Mouse (Mus musculus) neural tube, embryonic 11.5 days (tissue): ENCODE measurements around the gene AC124108.1. TPM values are rescaled to one million over a fixed set of nuclear protein-coding genes. Genes with fewer than 3 reads are reported as not detected.

Experiments
- ATAC-seq: fragments of 200-750 bp; cut with Nextera tagmentation; 2 replicates; pipeline ENCODE4 v1.8.0; 2017; ENCODE audit warnings: moderate number of reproducible peaks, mild to moderate bottlenecking, moderate TSS enrichment, moderate library complexity; ENCODE audit not compliant: insufficient read depth, low FRiP score, low TSS enrichment
- DNase-seq: peaks from one replicate; pipeline ENCODE4 v3.0.0-alpha.2; 2015; ENCODE audit warnings: low spot score
- H3K27ac ChIP-seq: fragments of 300-500 bp; sonication (generic); 2 replicates; pipeline ENCODE4 v1.5.1; 2014; ENCODE audit warnings: low read depth, mild to moderate bottlenecking, low read length
- H3K27me3 ChIP-seq: fragments of 300-500 bp; sonication (generic); 2 replicates; pipeline ENCODE4 v1.6.1; 2014; ENCODE audit warnings: mild to moderate bottlenecking, low read length, mixed read lengths; ENCODE audit not compliant: control insufficient read depth, insufficient read depth
- H3K36me3 ChIP-seq: fragments of 300-500 bp; sonication (generic); 2 replicates; pipeline ENCODE4 v1.6.1; 2014; ENCODE audit warnings: mild to moderate bottlenecking, low read length, moderate library complexity, mixed read lengths; ENCODE audit not compliant: control insufficient read depth, insufficient read depth
- H3K4me1 ChIP-seq: fragments of 300-500 bp; sonication (generic); 2 replicates; pipeline ENCODE4 v1.6.1; 2014; ENCODE audit warnings: low read length, mixed read lengths; ENCODE audit not compliant: control insufficient read depth, insufficient read depth
- H3K4me2 ChIP-seq: fragments of 300-500 bp; sonication (generic); 2 replicates; pipeline ENCODE4 v1.6.1; 2014; ENCODE audit warnings: low read depth, mild to moderate bottlenecking, moderate library complexity
- H3K4me3 ChIP-seq: fragments of 300-500 bp; sonication (generic); 2 replicates; pipeline ENCODE4 v1.5.1; 2014; ENCODE audit warnings: low read depth, low read length
- H3K9ac ChIP-seq: fragments of 300-500 bp; sonication (generic); 2 replicates; pipeline ENCODE4 v1.6.1; 2014; ENCODE audit warnings: mild to moderate bottlenecking, low read length
- H3K9me3 ChIP-seq: fragments of 300-500 bp; sonication (generic); 2 replicates; pipeline ENCODE4 v1.6.1; 2016; ENCODE audit warnings: low read length; ENCODE audit not compliant: control insufficient read depth
- WGBS: fragments of 180-500 bp; shearing (Covaris S2); extraction: QIAGEN DNeasy Blood & Tissue Kit; methylation state at CpG from one replicate; pipeline ENCODE4 v1.1.7; 2014; 5-methylcytosine and 5-hydroxymethylcytosine counted together
- polyA plus RNA-seq: library from polyadenylated mRNA; unstranded; fragments of >200 nt; fragmentation: Nextera tagmentation; extraction: Ambion mirVana; gene quantifications from 2 replicates; pipeline ENCODE4 v1.2.1, GENCODE M21; 2014

Gene AC124108.1
- polyA plus RNA-seq, 1 experiment from 2014 or later, result 2.2 TPM

- Histone ChIP-seq H3K9ac (no peak overlapping the region), H3K4me3 (no peak overlapping the region), H3K27ac (no peak overlapping the region), H3K4me1 (no peaks in the 10 kb centered on the region), H3K27me3 (no peaks in the 10 kb centered on the region), H3K9me3 (no peaks in the 10 kb centered on the region), H3K36me3 (no peaks in the 10 kb centered on the region), H3K4me2 (no peak overlapping the region)
- DNase-seq (no peak), ATAC-seq (no peak)
- WGBS, result 26% methylated on average over 7 of the region's 7 CpGs
Observed at GRCm38 (mm10) chr1:132231470-132232274, 40.4 kb downstream of the AC124108.1 start.

GRCm38 (mm10) chr1:132233566-132233965, 42.3 kb downstream of the AC124108.1 start:
- no peaks in the 10 kb centered on the region for H3K27me3 ChIP-seq
- no peak overlapping the region for H3K9ac ChIP-seq
- ATAC-seq (no peak), DNase-seq (peak; percentile 65)
- 24% methylated on average over 12 of the region's 12 CpGs for WGBS
- H3K4me1 ChIP-seq, result no peaks in the 10 kb centered on the region
- no peak overlapping the region for H3K27ac ChIP-seq
- no peaks in the 10 kb centered on the region for H3K36me3 ChIP-seq
- H3K4me2 ChIP-seq, result no peak overlapping the region
- H3K4me3 ChIP-seq, result no peak overlapping the region
- H3K9me3 ChIP-seq, result no peaks in the 10 kb centered on the region

GRCm38 (mm10) chr1:132234757-132235273, 43.6 kb downstream of the AC124108.1 start:
- DNase-seq, result no peak
- H3K4me3 ChIP-seq, result no peak overlapping the region
- no peaks in the 10 kb centered on the region for H3K27me3 ChIP-seq
- H3K4me2 ChIP-seq, result no peak overlapping the region
- no peaks in the 10 kb centered on the region for H3K4me1 ChIP-seq
- H3K9ac ChIP-seq, result no peak overlapping the region
- 52% methylated on average over 9 of the region's 9 CpGs for WGBS
- no peak overlapping the region for H3K27ac ChIP-seq
- H3K36me3 ChIP-seq, result no peaks in the 10 kb centered on the region
- ATAC-seq, result no peak
- no peaks in the 10 kb centered on the region for H3K9me3 ChIP-seq

GRCm38 (mm10) chr1:132237585-132238159, 46.4 kb downstream of the AC124108.1 start:
- no peaks in the 10 kb centered on the region for H3K4me1 ChIP-seq
- WGBS, result 23% methylated on average over 6 of the region's 6 CpGs
- H3K4me2 ChIP-seq, result no peak overlapping the region
- no peaks in the 10 kb centered on the region for H3K36me3 ChIP-seq
- no peaks in the 10 kb centered on the region for H3K9me3 ChIP-seq
- H3K27me3 ChIP-seq, result no peaks in the 10 kb centered on the region
- no peak overlapping the region for H3K27ac ChIP-seq
- peak; percentile 72 for DNase-seq
- no peak for ATAC-seq
- H3K9ac ChIP-seq, result no peak overlapping the region
- no peak overlapping the region for H3K4me3 ChIP-seq

- no peak for ATAC-seq
Observed at GRCm38 (mm10) chr1:132245010-132245409, 53.8 kb downstream of the AC124108.1 start.

GRCm38 (mm10) chr1:132246137-132246536, 54.9 kb downstream of the AC124108.1 start:
- Histone ChIP-seq H3K9me3 (no peaks in the 10 kb centered on the region), H3K36me3 (no peaks in the 10 kb centered on the region), H3K4me2 (no peak overlapping the region), H3K27me3 (no peaks in the 10 kb centered on the region), H3K4me1 (no peaks in the 10 kb centered on the region), H3K4me3 (no peak overlapping the region), H3K27ac (no peak overlapping the region), H3K9ac (no peak overlapping the region)
- 66% methylated on average over 6 of the region's 6 CpGs for WGBS
- no peak for DNase-seq
- no peak for ATAC-seq

More at GRCm38 (mm10) chr1:132245010-132245409, 53.8 kb downstream of the AC124108.1 start:
- Histone ChIP-seq H3K36me3 (no peaks in the 10 kb centered on the region), H3K4me3 (no peak overlapping the region), H3K9ac (no peak overlapping the region), H3K27me3 (no peaks in the 10 kb centered on the region), H3K4me1 (no peaks in the 10 kb centered on the region), H3K4me2 (no peak overlapping the region), H3K9me3 (no peaks in the 10 kb centered on the region), H3K27ac (no peak overlapping the region)
- WGBS, result 79% methylated on average over 5 of the region's 5 CpGs
- no peak for DNase-seq

- ATAC-seq, result no peak
- no peaks in the 10 kb centered on the region for H3K36me3 ChIP-seq
- WGBS, result 86% methylated on average over 4 of the region's 4 CpGs
- DNase-seq, result no peak
- H3K4me3 ChIP-seq, result no peak overlapping the region
- H3K9ac ChIP-seq, result no peak overlapping the region
- no peaks in the 10 kb centered on the region for H3K4me1 ChIP-seq
- H3K9me3 ChIP-seq, result no peaks in the 10 kb centered on the region
- H3K27ac ChIP-seq, result no peak overlapping the region
- no peak overlapping the region for H3K4me2 ChIP-seq
- H3K27me3 ChIP-seq, result no peaks in the 10 kb centered on the region
Observed at GRCm38 (mm10) chr1:132246641-132247040, 55.4 kb downstream of the AC124108.1 start.

- H3K4me1 ChIP-seq, result no peaks in the 10 kb centered on the region
- no peak overlapping the region for H3K4me3 ChIP-seq
- ATAC-seq (no peak), DNase-seq (no peak)
- H3K27ac ChIP-seq, result no peak overlapping the region
- no peaks in the 10 kb centered on the region for H3K27me3 ChIP-seq
- H3K4me2 ChIP-seq, result no peak overlapping the region
- 86% methylated on average over 6 of the region's 6 CpGs for WGBS
- no peaks in the 10 kb centered on the region for H3K36me3 ChIP-seq
- no peak overlapping the region for H3K9ac ChIP-seq
- no peaks in the 10 kb centered on the region for H3K9me3 ChIP-seq
Observed at GRCm38 (mm10) chr1:132254467-132254866, 63.2 kb downstream of the AC124108.1 start.
